Mouse (Mus musculus) forebrain, embryonic 13.5 days (tissue): ENCODE data around the gene Ankrd34a. TPM values are rescaled to one million over a fixed set of nuclear protein-coding genes. Genes with fewer than 3 reads are reported as not detected.

Experiments
- ATAC-seq: fragments of 200-750 bp; cut with Nextera tagmentation; 2 replicates; pipeline ENCODE4 v1.8.0; 2017
- H3K27ac ChIP-seq: fragments of 300-500 bp; sonication (generic); 2 replicates; pipeline ENCODE4 v1.5.1; 2015; ENCODE audit warnings: inconsistent platforms, mild to moderate bottlenecking, moderate library complexity
- H3K27me3 ChIP-seq: fragments of 300-500 bp; sonication (generic); 2 replicates; pipeline ENCODE4 v1.6.1; 2015; ENCODE audit warnings: mild to moderate bottlenecking, inconsistent platforms
- H3K36me3 ChIP-seq: fragments of 300-500 bp; sonication (generic); 2 replicates; pipeline ENCODE4 v1.6.1; 2015; ENCODE audit warnings: mild to moderate bottlenecking, inconsistent platforms; ENCODE audit not compliant: poor library complexity, severe bottlenecking
- H3K4me1 ChIP-seq: fragments of 300-500 bp; sonication (generic); 2 replicates; pipeline ENCODE4 v1.6.1; 2015; ENCODE audit warnings: inconsistent platforms
- H3K4me2 ChIP-seq: fragments of 300-500 bp; sonication (generic); 2 replicates; pipeline ENCODE4 v1.6.1; 2015; ENCODE audit warnings: inconsistent platforms, mild to moderate bottlenecking, moderate library complexity
- H3K4me3 ChIP-seq: fragments of 300-500 bp; sonication (generic); 2 replicates; pipeline ENCODE4 v1.5.1; 2015; ENCODE audit warnings: mild to moderate bottlenecking, inconsistent platforms
- H3K9ac ChIP-seq: fragments of 300-500 bp; sonication (generic); 2 replicates; pipeline ENCODE4 v1.6.1; 2015; ENCODE audit warnings: mild to moderate bottlenecking, inconsistent platforms
- H3K9me3 ChIP-seq: fragments of 300-500 bp; sonication (generic); replicated peaks from 2 replicates; pipeline ENCODE4 v1.6.1; 2016; ENCODE audit warnings: inconsistent platforms
- WGBS: fragments of 180-500 bp; shearing (Covaris S2); methylation state at CpG from one replicate; pipeline ENCODE4 v1.1.7; 2015; 5-methylcytosine and 5-hydroxymethylcytosine counted together
- polyA plus RNA-seq: library from polyadenylated mRNA; unstranded; fragments of >200 nt; fragmentation: Nextera tagmentation; extraction: Ambion mirVana; gene quantifications from 2 replicates; pipeline ENCODE4 v1.2.1, GENCODE M21; 2015

Ankrd34a gene
- polyA plus RNA-seq, 1 experiment from 2014 or later = 6.6 TPM

GRCm38 (mm10) chr3:96576005-96576658 lies 20.3 kb upstream of the Ankrd34a start:
- Histone ChIP-seq H3K27me3 (no peaks in the 10 kb centered on the region), H3K4me3 (peak overlapping the region; percentile 8; the same call in 1 of the 2 replicates), H3K9me3 (no peaks in the 10 kb centered on the region), H3K27ac (no peak overlapping the region), H3K4me2 (peak overlapping the region; percentile 44), H3K4me1 (peaks cover 19% of the 10 kb centered on the region), H3K9ac (0 out of 2 replicates have a peak overlapping the region, but pooled peaks have one; percentile 30), H3K36me3 (peaks cover 6% of the 10 kb centered on the region)
- no peak for ATAC-seq
- 67% methylated on average over 14 of the region's 14 CpGs for WGBS

- peak; percentile 75 for ATAC-seq
- WGBS = 39% methylated on average over 17 of the region's 17 CpGs
- Histone ChIP-seq H3K27me3 (0 out of 2 replicates have a peak, but pooled peaks cover 4% of the 10 kb centered on the region), H3K36me3 (peaks cover 6% of the 10 kb centered on the region), H3K9ac (peak within 1 kb of the TSS; percentile 30; the same call in 1 of the 2 replicates), H3K27ac (peak within 1 kb of the TSS; percentile 19; the same call in 1 of the 2 replicates), H3K4me2 (peak within 1 kb of the TSS; percentile 44), H3K4me1 (peaks cover 19% of the 10 kb centered on the region), H3K9me3 (no peaks in the 10 kb centered on the region), H3K4me3 (peak within 1 kb of the TSS; percentile 8; the same call in 1 of the 2 replicates)
Measured at GRCm38 (mm10) chr3:96576690-96577541, 19.5 kb upstream of the Ankrd34a start, which contains the start of gene Gm16253. TSS of gene Gm16253 (plus strand) at chr3:96576984.

- Histone ChIP-seq H3K4me1 (peaks cover 19% of the 10 kb centered on the region), H3K4me2 (no peak overlapping the region), H3K4me3 (no peak overlapping the region), H3K9me3 (no peaks in the 10 kb centered on the region), H3K27ac (no peak overlapping the region), H3K9ac (no peak overlapping the region), H3K27me3 (0 out of 2 replicates have a peak, but pooled peaks cover 4% of the 10 kb centered on the region), H3K36me3 (peaks cover 6% of the 10 kb centered on the region)
- WGBS = 82% methylated on average over 4 of the region's 4 CpGs
- no peak for ATAC-seq
Measured at GRCm38 (mm10) chr3:96577566-96577965, 18.9 kb upstream of the Ankrd34a start.

- Histone ChIP-seq H3K36me3 (peaks cover 6% of the 10 kb centered on the region), H3K4me1 (peaks cover 19% of the 10 kb centered on the region), H3K4me2 (no peak overlapping the region), H3K4me3 (no peak overlapping the region), H3K9ac (no peak overlapping the region), H3K27ac (no peak overlapping the region), H3K9me3 (no peaks in the 10 kb centered on the region), H3K27me3 (0 out of 2 replicates have a peak, but pooled peaks cover 4% of the 10 kb centered on the region)
- WGBS = 78% methylated on average over 12 of the region's 12 CpGs
- ATAC-seq = no peak
Measured at GRCm38 (mm10) chr3:96578561-96579238, 17.7 kb upstream of the Ankrd34a start.

GRCm38 (mm10) chr3:96579239-96579750 lies 17.1 kb upstream of the Ankrd34a start:
- Histone ChIP-seq H3K27ac (no peak overlapping the region), H3K27me3 (0 out of 2 replicates have a peak, but pooled peaks cover 4% of the 10 kb centered on the region), H3K9me3 (no peaks in the 10 kb centered on the region), H3K4me3 (no peak overlapping the region), H3K9ac (no peak overlapping the region), H3K4me2 (no peak overlapping the region), H3K4me1 (peaks cover 19% of the 10 kb centered on the region), H3K36me3 (peaks cover 6% of the 10 kb centered on the region)
- ATAC-seq = no peak
- WGBS = 70% methylated on average over 4 of the region's 4 CpGs

- H3K27ac ChIP-seq = no peak overlapping the region
- peak; percentile 84 for ATAC-seq
- 12% methylated on average over 16 of the region's 16 CpGs for WGBS
- peak overlapping the region; percentile 60 for H3K9ac ChIP-seq
- peaks cover 6% of the 10 kb centered on the region for H3K36me3 ChIP-seq
- H3K27me3 ChIP-seq = 0 out of 2 replicates have a peak, but pooled peaks cover 4% of the 10 kb centered on the region
- no peaks in the 10 kb centered on the region for H3K9me3 ChIP-seq
- peaks cover 19% of the 10 kb centered on the region for H3K4me1 ChIP-seq
- peak overlapping the region; percentile 30 for H3K4me3 ChIP-seq
- H3K4me2 ChIP-seq = peak overlapping the region; percentile 59
Measured at GRCm38 (mm10) chr3:96579885-96580454, 16.5 kb upstream of the Ankrd34a start.

GRCm38 (mm10) chr3:96581141-96581540 lies 15.3 kb upstream of the Ankrd34a start:
- Histone ChIP-seq H3K27ac (no peak overlapping the region), H3K36me3 (peaks cover 6% of the 10 kb centered on the region), H3K9me3 (no peaks in the 10 kb centered on the region), H3K27me3 (0 out of 2 replicates have a peak, but pooled peaks cover 4% of the 10 kb centered on the region), H3K4me1 (peaks cover 18% of the 10 kb centered on the region), H3K9ac (no peak overlapping the region), H3K4me3 (no peak overlapping the region), H3K4me2 (no peak overlapping the region)
- WGBS = 45% methylated on average over 6 of the region's 6 CpGs
- ATAC-seq = no peak

- WGBS = 82% methylated on average over 16 of the region's 16 CpGs
- H3K27me3 ChIP-seq = 0 out of 2 replicates have a peak, but pooled peaks cover 4% of the 10 kb centered on the region
- no peak overlapping the region for H3K4me3 ChIP-seq
- H3K36me3 ChIP-seq = peaks cover 6% of the 10 kb centered on the region
- ATAC-seq = no peak
- no peaks in the 10 kb centered on the region for H3K9me3 ChIP-seq
- H3K9ac ChIP-seq = 0 out of 2 replicates have a peak overlapping the region, but pooled peaks have one; percentile 12
- peaks cover 10% of the 10 kb centered on the region for H3K4me1 ChIP-seq
- no peak overlapping the region for H3K27ac ChIP-seq
- no peak overlapping the region for H3K4me2 ChIP-seq
Measured at GRCm38 (mm10) chr3:96581771-96582515, 14.5 kb upstream of the Ankrd34a start.

- H3K4me3 ChIP-seq = no peak overlapping the region
- no peak overlapping the region for H3K4me2 ChIP-seq
- peaks cover 4% of the 10 kb centered on the region for H3K4me1 ChIP-seq
- peaks cover 6% of the 10 kb centered on the region for H3K36me3 ChIP-seq
- no peaks in the 10 kb centered on the region for H3K9me3 ChIP-seq
- H3K27me3 ChIP-seq = 0 out of 2 replicates have a peak, but pooled peaks cover 4% of the 10 kb centered on the region
- ATAC-seq = no peak
- H3K9ac ChIP-seq = no peak overlapping the region
- 95% methylated on average over 5 of the region's 5 CpGs for WGBS
- no peak overlapping the region for H3K27ac ChIP-seq
Measured at GRCm38 (mm10) chr3:96583386-96583785, 13.1 kb upstream of the Ankrd34a start.

- Histone ChIP-seq H3K9me3 (no peaks in the 10 kb centered on the region), H3K27me3 (peaks cover 6% of the 10 kb centered on the region; the same call in 1 of the 2 replicates), H3K4me3 (no peak overlapping the region), H3K4me2 (no peak overlapping the region), H3K9ac (no peak overlapping the region), H3K36me3 (0 out of 2 replicates have a peak, but pooled peaks cover 4% of the 10 kb centered on the region), H3K27ac (no peak overlapping the region), H3K4me1 (peaks cover 19% of the 10 kb centered on the region)
- ATAC-seq = no peak
- 79% methylated on average over 4 of the region's 4 CpGs for WGBS
Measured at GRCm38 (mm10) chr3:96590657-96591056, 5.8 kb upstream of the Ankrd34a start.
